In genomic region chr2:174727114-174727823, GRCm38 (mm10) we compare ENCODE assay signal across 21 mouse cellular contexts. TPM values are rescaled to one million over a fixed set of nuclear protein-coding genes. Genes with fewer than 3 reads are reported as not detected.
A peak's percentile ranks its signal among the peaks of the same experiment; 100 is the strongest.
DNase-seq lines count a peak whose midpoint lies in the region; ATAC-seq and TF ChIP-seq lines count a peak whose summit lies in the region.
"Had no signal": no experiment of that assay in that cellular context is flagged by ENCODE, and none has a peak within 500 bp of the region (broad histone marks: within the 10 kb centered on the region; RNA-seq: fewer than 3 reads in every experiment).

No protein-coding gene starts in this region.

- DNase-seq in hindbrain, embryonic 11.5 days (ENCODE audit: low spot score): no peak
- DNase-seq in brain, embryonic 14.5 days (ENCODE audit: low read depth): peak; percentile 45
- DNase-seq in hindbrain, embryonic 14.5 days (ENCODE audit: low spot score): no peak
- peak; percentile 6 for DNase-seq in limb, embryonic 14.5 days (ENCODE audit: low spot score)
- no peak for DNase-seq in cerebellum, adult 11 months
- no peak for DNase-seq in cerebellum, postnatal 10 days
- DNase-seq: adrenal gland, postnatal 25 days; cerebellum, adult 18-20 months; cerebellum, postnatal 36 days; heart, postnatal 10 days; kidney, adult 11 months; lung, embryonic 14.5 days; lung, postnatal 4 days; right cerebral cortex, postnatal 14 days; spleen, adult 18-20 months; thymus, adult 18-20 months had no signal

- no peaks in the 10 kb centered on the region for H3K27me3 ChIP-seq in hindbrain, embryonic 12.5 days
- H3K27me3 ChIP-seq in hindbrain, embryonic 11.5 days (ENCODE audit: control insufficient read depth, insufficient read depth, low read length): no peaks in the 10 kb centered on the region
- H3K27me3 ChIP-seq in hindbrain, embryonic 14.5 days (ENCODE audit: control insufficient read depth, insufficient read depth, low read length): no peaks in the 10 kb centered on the region
- no peaks in the 10 kb centered on the region for H3K27me3 ChIP-seq in limb, embryonic 14.5 days (ENCODE audit: control insufficient read depth, insufficient read depth, low read length)
- H3K27me3 ChIP-seq: forebrain, embryonic 13.5 days had no signal

- 0 out of 2 replicates have a peak, but pooled peaks cover 3% of the 10 kb centered on the region for H3K4me1 ChIP-seq in hindbrain, embryonic 12.5 days
- no peaks in the 10 kb centered on the region for H3K4me1 ChIP-seq in hindbrain, embryonic 11.5 days (replicated peaks; ENCODE audit: control insufficient read depth, insufficient read depth, low read length)
- no peaks in the 10 kb centered on the region for H3K4me1 ChIP-seq in hindbrain, embryonic 14.5 days (replicated peaks; ENCODE audit: control insufficient read depth, insufficient read depth, low read length)
- peaks cover 7% of the 10 kb centered on the region for H3K4me1 ChIP-seq in limb, embryonic 14.5 days (ENCODE audit: control insufficient read depth, insufficient read depth, low read length)
- H3K4me1 ChIP-seq: heart, embryonic 10.5 days had no signal

- no peak for TF ChIP-seq CTCF in brain, embryonic 14.5 days (IDR thresholded peaks at IDR 0.05; ENCODE audit: borderline replicate concordance, extremely low read depth, insufficient read depth, insufficient read length)

- no peaks in the 10 kb centered on the region for H3K36me3 ChIP-seq in hindbrain, embryonic 12.5 days
- no peaks in the 10 kb centered on the region for H3K36me3 ChIP-seq in hindbrain, embryonic 11.5 days (ENCODE audit: control insufficient read depth, insufficient read depth, low read length)
- no peaks in the 10 kb centered on the region for H3K36me3 ChIP-seq in hindbrain, embryonic 14.5 days (replicated peaks; ENCODE audit: control insufficient read depth, insufficient read depth)
- H3K36me3 ChIP-seq in limb, embryonic 14.5 days (ENCODE audit: control insufficient read depth, insufficient read depth, low read length): no peaks in the 10 kb centered on the region
- H3K36me3 ChIP-seq: heart, embryonic 10.5 days had no signal

- 73% methylated on average over 10 of the region's 10 CpGs for WGBS in hindbrain, embryonic 12.5 days
- WGBS in hindbrain, embryonic 11.5 days: 75% methylated on average over 10 of the region's 10 CpGs
- WGBS in hindbrain, embryonic 14.5 days: 70% methylated on average over 10 of the region's 10 CpGs
- WGBS in limb, embryonic 14.5 days: 35% methylated on average over 10 of the region's 10 CpGs

- H3K27ac ChIP-seq in hindbrain, embryonic 12.5 days: no peak overlapping the region
- no peak overlapping the region for H3K27ac ChIP-seq in hindbrain, embryonic 11.5 days (ENCODE audit: low read depth, low read length)
- H3K27ac ChIP-seq in hindbrain, embryonic 14.5 days: no peak overlapping the region
- H3K27ac ChIP-seq in limb, embryonic 14.5 days (replicated peaks; ENCODE audit: low read depth, low read length): no peak overlapping the region
- H3K27ac ChIP-seq: forebrain, embryonic 13.5 days; heart, embryonic 10.5 days had no signal

- H3K9me3 ChIP-seq in hindbrain, embryonic 12.5 days (replicated peaks): no peaks in the 10 kb centered on the region
- H3K9me3 ChIP-seq in hindbrain, embryonic 11.5 days (ENCODE audit: control insufficient read depth, low read length): no peaks in the 10 kb centered on the region
- no peaks in the 10 kb centered on the region for H3K9me3 ChIP-seq in hindbrain, embryonic 14.5 days (ENCODE audit: control insufficient read depth, low read length)
- no peaks in the 10 kb centered on the region for H3K9me3 ChIP-seq in limb, embryonic 14.5 days (ENCODE audit: control insufficient read depth, low read length)
- H3K9me3 ChIP-seq: forebrain, embryonic 13.5 days; heart, embryonic 10.5 days had no signal

- H3K4me2 ChIP-seq in hindbrain, embryonic 12.5 days (replicated peaks): no peak overlapping the region
- no peak overlapping the region for H3K4me2 ChIP-seq in hindbrain, embryonic 11.5 days (replicated peaks; ENCODE audit: low read depth, low read length)
- H3K4me2 ChIP-seq in hindbrain, embryonic 14.5 days (replicated peaks): no peak overlapping the region
- no peak overlapping the region for H3K4me2 ChIP-seq in limb, embryonic 14.5 days (replicated peaks; ENCODE audit: low read depth, low read length, severe bottlenecking)
- H3K4me2 ChIP-seq: forebrain, embryonic 13.5 days; liver, embryonic 11.5 days; lung, embryonic 14.5 days had no signal

- no peak overlapping the region for H3K4me3 ChIP-seq in hindbrain, embryonic 12.5 days
- H3K4me3 ChIP-seq in hindbrain, embryonic 11.5 days (ENCODE audit: low read depth, low read length): no peak overlapping the region
- H3K4me3 ChIP-seq in hindbrain, embryonic 14.5 days (replicated peaks; ENCODE audit: low read length): no peak overlapping the region
- no peak overlapping the region for H3K4me3 ChIP-seq in limb, embryonic 14.5 days (replicated peaks; ENCODE audit: low read length)
- H3K4me3 ChIP-seq: forebrain, embryonic 13.5 days; heart, embryonic 10.5 days had no signal

- no peak overlapping the region for H3K9ac ChIP-seq in hindbrain, embryonic 12.5 days
- no peak overlapping the region for H3K9ac ChIP-seq in hindbrain, embryonic 11.5 days (ENCODE audit: low read depth, low read length)
- H3K9ac ChIP-seq in hindbrain, embryonic 14.5 days: no peak overlapping the region
- H3K9ac ChIP-seq in limb, embryonic 14.5 days (ENCODE audit: low read depth, low read length, severe bottlenecking): no peak overlapping the region
- H3K9ac ChIP-seq: forebrain, embryonic 13.5 days; lung, embryonic 14.5 days had no signal

- ATAC-seq in hindbrain, embryonic 12.5 days (ENCODE audit: low FRiP score): peak; percentile 50; the same call in 1 of the 2 replicates
- no peak for ATAC-seq in hindbrain, embryonic 11.5 days (ENCODE audit: low FRiP score)
- ATAC-seq in hindbrain, embryonic 14.5 days (ENCODE audit: low FRiP score): peak; percentile 56; the same call in 1 of the 2 replicates
- no peak for ATAC-seq in limb, embryonic 14.5 days (ENCODE audit: low FRiP score, low read depth)
- ATAC-seq in CD4-positive, CD25-positive, alpha-beta regulatory T cell, adult 4 months: no peak
- ATAC-seq: forebrain, embryonic 13.5 days had no signal

- no peak for TF ChIP-seq POLR2A in brain, embryonic 14.5 days (IDR thresholded peaks at IDR 0.05; ENCODE audit: borderline replicate concordance, extremely low read depth, insufficient read depth, insufficient read length, poor library complexity, severe bottlenecking)
- no peak for TF ChIP-seq POLR2A in limb, embryonic 14.5 days (IDR thresholded peaks at IDR 0.05; ENCODE audit: borderline replicate concordance, extremely low read depth, insufficient read depth, insufficient read length)

RNA-seq across cellular contexts. Expression of gene Edn3, which starts 33.1 kb away (rescaled TPM):
- polyA plus RNA-seq in hindbrain, embryonic 12.5 days (2016; fragmentation: Nextera tagmentation; extraction: Ambion mirVana): 11.1 and 13.1 TPM in 2 replicates
- polyA plus RNA-seq in hindbrain, embryonic 11.5 days (2014; fragmentation: Nextera tagmentation; extraction: Ambion mirVana): 9.5 and 9.8 TPM in 2 replicates
- 2.5 and 4.3 TPM in 2 replicates for polyA plus RNA-seq in brain, embryonic 14.5 days (2012; rRNA removed)
- 6.9 and 7.9 TPM in 2 replicates for polyA plus RNA-seq in hindbrain, embryonic 14.5 days (2014; fragmentation: Nextera tagmentation; extraction: Ambion mirVana)
- 13.6 TPM in 2 replicates for polyA plus RNA-seq in limb, embryonic 14.5 days (2012; rRNA removed)
- polyA plus RNA-seq in limb, embryonic 14.5 days (2014; fragmentation: Nextera tagmentation; extraction: Ambion mirVana): 21.5 and 22.9 TPM in 2 replicates
- not detected for polyA plus RNA-seq in CD4-positive, CD25-positive, alpha-beta regulatory T cell, adult 4 months (2017; shearing (Covaris generic))

Comparison
In these comparisons a context has a peak if more than half of its experiments do, and no peak if none do; other contexts are left out.
1. ATAC-seq: peak in hindbrain, embryonic 12.5 days (single experiment) and hindbrain, embryonic 14.5 days (single experiment); none in hindbrain, embryonic 11.5 days (single experiment), limb, embryonic 14.5 days (single experiment) and CD4-positive, CD25-positive, alpha-beta regulatory T cell, adult 4 months (single experiment).
2. DNase-seq: peak in brain, embryonic 14.5 days (single experiment) and limb, embryonic 14.5 days (single experiment); none in hindbrain, embryonic 11.5 days (single experiment), hindbrain, embryonic 14.5 days (single experiment), cerebellum, adult 11 months (single experiment) and cerebellum, postnatal 10 days (0 of 2).